ENCODE assay signal across 24 mouse cellular contexts in the genomic region with DNA sequence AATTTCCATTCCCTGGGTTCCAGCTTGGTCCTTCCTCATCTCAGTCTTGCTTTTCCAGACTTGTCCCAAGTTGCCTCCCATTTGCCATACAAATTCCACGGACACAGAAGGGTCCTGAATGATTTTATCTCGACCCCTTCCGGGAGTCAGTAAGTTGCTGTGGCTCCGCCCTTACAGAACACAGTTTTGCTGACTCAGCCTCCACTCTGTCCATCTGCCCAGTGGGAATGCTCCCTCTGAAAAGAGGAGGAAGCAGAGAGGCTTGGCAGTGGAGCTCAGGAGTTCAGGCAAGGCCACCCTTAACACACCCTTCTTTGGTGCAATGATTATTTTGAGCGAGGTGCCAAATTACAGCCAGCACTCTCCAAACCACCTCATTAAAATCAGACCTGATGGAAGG.
"Had no signal": no experiment of that assay in that cellular context is flagged by ENCODE, and none has a peak within 500 bp of the region (broad histone marks: within the 10 kb centered on the region; RNA-seq: fewer than 3 reads in every experiment).

No protein-coding gene starts in this region.

- H3K4me2 ChIP-seq: heart, embryonic 12.5 days; hindbrain, embryonic 13.5 days; hindbrain, embryonic 15.5 days; intestine, embryonic 15.5 days; limb, embryonic 13.5 days; limb, embryonic 15.5 days; liver, embryonic 12.5 days had no signal

- H3K4me3 ChIP-seq: gastrocnemius, adult 2 months; heart, embryonic 10.5 days; heart, embryonic 12.5 days; hindbrain, embryonic 13.5 days; hindbrain, embryonic 15.5 days; intestine, embryonic 15.5 days; limb, embryonic 13.5 days; limb, embryonic 15.5 days; liver, embryonic 12.5 days had no signal

- H3K27me3 ChIP-seq: hindbrain, embryonic 15.5 days; intestine, embryonic 15.5 days had no signal

- H3K36me3 ChIP-seq: heart, embryonic 10.5 days; heart, embryonic 12.5 days; hindbrain, embryonic 13.5 days; hindbrain, embryonic 15.5 days; intestine, embryonic 15.5 days; limb, embryonic 13.5 days; limb, embryonic 15.5 days; liver, embryonic 12.5 days had no signal

- DNase-seq: gastrocnemius, adult 2 months; gastrocnemius, postnatal 10 days; gastrocnemius, postnatal 25 days; heart, adult 18-20 months; heart, postnatal 10 days; heart, postnatal 36 days; kidney, adult 18-20 months; kidney, adult 8-10 months; kidney, postnatal 10 days; kidney, postnatal 25 days; kidney, postnatal 4 days; layer of hippocampus, adult 9-11 months; layer of hippocampus, postnatal 36 days; left cerebral cortex, postnatal 4 days had no signal

- H3K9ac ChIP-seq: heart, embryonic 12.5 days; hindbrain, embryonic 13.5 days; hindbrain, embryonic 15.5 days; intestine, embryonic 15.5 days; limb, embryonic 13.5 days; limb, embryonic 15.5 days; liver, embryonic 12.5 days; liver, embryonic 14.5 days had no signal

- H3K9me3 ChIP-seq: heart, embryonic 10.5 days; heart, embryonic 12.5 days; hindbrain, embryonic 13.5 days; hindbrain, embryonic 15.5 days; intestine, embryonic 15.5 days; limb, embryonic 13.5 days; limb, embryonic 15.5 days; liver, embryonic 12.5 days had no signal

- H3K27ac ChIP-seq: gastrocnemius, adult 2 months; heart, embryonic 10.5 days; hindbrain, embryonic 13.5 days; hindbrain, embryonic 15.5 days; hindbrain, postnatal 0 days; intestine, embryonic 15.5 days; limb, embryonic 13.5 days; limb, embryonic 15.5 days; liver, embryonic 12.5 days; liver, embryonic 14.5 days had no signal

- ATAC-seq: hindbrain, postnatal 0 days; liver, embryonic 12.5 days had no signal

- H3K4me1 ChIP-seq: hindbrain, embryonic 15.5 days; liver, embryonic 12.5 days had no signal
